In genomic region chr7:65066211-65066610, GRCm38 (mm10) we compare ENCODE assay signal across 20 mouse cellular contexts.
"Had no signal": no experiment of that assay in that cellular context is flagged by ENCODE, and none has a peak within 500 bp of the region (broad histone marks: within the 10 kb centered on the region; RNA-seq: fewer than 3 reads in every experiment).

No protein-coding gene starts in this region.

- H3K4me2 ChIP-seq: limb, embryonic 12.5 days; liver, embryonic 13.5 days; lung, embryonic 15.5 days; midbrain, embryonic 11.5 days; midbrain, embryonic 15.5 days; neural tube, embryonic 13.5 days; stomach, embryonic 15.5 days had no signal

- H3K9me3 ChIP-seq: limb, embryonic 12.5 days; liver, embryonic 13.5 days; lung, embryonic 15.5 days; midbrain, embryonic 15.5 days; neural tube, embryonic 13.5 days; stomach, embryonic 15.5 days had no signal

- H3K4me3 ChIP-seq: limb, embryonic 12.5 days; liver, embryonic 13.5 days; lung, embryonic 15.5 days; megakaryocyte, embryonic 14.5 days; midbrain, embryonic 15.5 days; neural tube, embryonic 13.5 days; stomach, embryonic 15.5 days had no signal

- H3K4me1 ChIP-seq: limb, embryonic 12.5 days; liver, embryonic 13.5 days; lung, embryonic 15.5 days; megakaryocyte, embryonic 14.5 days; stomach, embryonic 15.5 days had no signal

- H3K27ac ChIP-seq: limb, embryonic 12.5 days; liver, embryonic 13.5 days; lung, embryonic 15.5 days; macrophage; midbrain, embryonic 15.5 days; neural tube, embryonic 13.5 days; stomach, embryonic 15.5 days had no signal

- ATAC-seq: liver, postnatal 0 days; midbrain, embryonic 15.5 days had no signal

- H3K27me3 ChIP-seq: limb, embryonic 12.5 days; liver, embryonic 13.5 days; lung, embryonic 15.5 days; megakaryocyte, embryonic 14.5 days; midbrain, embryonic 15.5 days; neural tube, embryonic 13.5 days; stomach, embryonic 15.5 days had no signal

- H3K9ac ChIP-seq: limb, embryonic 12.5 days; liver, embryonic 13.5 days; liver, postnatal 0 days; lung, embryonic 15.5 days; midbrain, embryonic 15.5 days; neural tube, embryonic 13.5 days; stomach, embryonic 15.5 days had no signal

- DNase-seq: kidney, adult 9 months; kidney, postnatal 10 days; kidney, postnatal 4 days; liver; liver, embryonic 13.5 days; liver, postnatal 0 days; lung, postnatal 14 days; retina, postnatal 1 day; right cerebral cortex, postnatal 4 days; spleen, adult 18-20 months; thymus, adult 2 months; thymus, postnatal 25 days had no signal

- H3K36me3 ChIP-seq: limb, embryonic 12.5 days; liver, embryonic 13.5 days; lung, embryonic 15.5 days; midbrain, embryonic 15.5 days; neural tube, embryonic 13.5 days; stomach, embryonic 15.5 days had no signal
